Mouse (Mus musculus): ENCODE results near the gene Asb6. TPM values are rescaled to one million over a fixed set of nuclear protein-coding genes. Genes with fewer than 3 reads are reported as not detected.

The Asb6 gene
- total RNA-seq, 2 experiments from 2014 or later = 32.1 to 32.9 TPM

GRCm38 (mm10) chr2:30775955-30776354 lies 54.2 kb downstream of the Asb6 start:
- no peak for DNase-seq (ENCODE audit: extremely low spot score in 1 of 2, low spot score in 2 of 2)
- intact Hi-C loops (cut with DNase I) = no loop called here

GRCm38 (mm10) chr2:30773313-30774005 lies 56.7 kb downstream of the Asb6 start:
- DNase-seq (ENCODE audit: extremely low spot score in 1 of 2, low spot score in 2 of 2) = no peak
- intact Hi-C loops (cut with DNase I) = no loop called here

Other genes starting within 250 kb of the Asb6 start
- 1 to 10 TPM; 3.1 to 4.8 TPM for gene Cstad, start 235.3 kb downstream of the Asb6 start, total RNA-seq (2021)
- 1 to 10 TPM; 2.1 to 2.3 TPM for gene 1700001O22Rik, start 26.7 kb downstream of the Asb6 start, total RNA-seq (2021)
- 10 to 100 TPM; 49.6 to 52.9 TPM for gene Ntmt1, start 22.5 kb downstream of the Asb6 start, total RNA-seq (2021)
- 1 to 10 TPM; 1.8 to 2.7 TPM for gene Prrx2, start 4.6 kb upstream of the Asb6 start, total RNA-seq (2021)
- gene Ptges, start 99.5 kb upstream of the Asb6 start, total RNA-seq (2021) = 1 to 10 TPM; 4.2 to 6.2 TPM
- 10 to 100 TPM; 27.6 to 31.2 TPM for gene Tor1b, start 122.6 kb upstream of the Asb6 start, total RNA-seq (2021)
- 10 to 100 TPM; 44.5 to 44.7 TPM for gene Tor1a, start 137.6 kb upstream of the Asb6 start, total RNA-seq (2021)
- gene BC005624, start 151.9 kb upstream of the Asb6 start, total RNA-seq (2021) = 10 to 100 TPM; 50.7 to 53.3 TPM
- gene Usp20, start 151.9 kb upstream of the Asb6 start, total RNA-seq (2021) = 10 to 100 TPM; 57.6 to 65.9 TPM